Mouse (Mus musculus): ENCODE results near the gene Zfp526. TPM values are rescaled to one million over a fixed set of nuclear protein-coding genes. Genes with fewer than 3 reads are reported as not detected.
A peak's percentile ranks its signal among the peaks of the same experiment; 100 is the strongest.

Gene Zfp526
- total RNA-seq, 2 experiments from 2014 or later = 8.7 to 11.4 TPM

- intact Hi-C loops (cut with DNase I) = no loop called here
- DNase-seq = no peak
Observed at GRCm38 (mm10) chr7:25206094-25206830, 15.0 kb upstream of the Zfp526 start.

- intact Hi-C loops (cut with DNase I) = no loop called here
- no peak for DNase-seq
Observed at GRCm38 (mm10) chr7:25209161-25209622, 12.0 kb upstream of the Zfp526 start.

DNA sequence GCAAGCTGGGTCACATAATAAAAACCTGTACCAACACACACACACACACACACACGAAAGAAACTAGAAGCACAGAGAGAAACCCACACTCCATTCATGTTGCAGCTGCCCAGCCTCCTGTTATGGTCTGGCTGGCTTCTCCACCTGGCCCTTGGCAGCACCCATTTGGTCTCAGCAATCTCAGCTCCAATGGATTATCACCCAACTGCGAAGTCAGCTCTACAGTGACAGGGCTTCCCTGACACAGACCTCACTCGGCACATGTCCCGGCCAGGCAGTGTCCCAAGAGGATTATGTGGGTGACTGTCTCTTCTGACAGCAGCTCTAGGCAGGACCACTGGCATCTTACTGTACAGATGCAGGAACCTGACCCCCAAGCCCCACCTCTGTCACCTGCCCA lies 10.7 kb upstream of the Zfp526 start:
- DNase-seq = no peak
- intact Hi-C loops (cut with DNase I) = no loop called here

DNA sequence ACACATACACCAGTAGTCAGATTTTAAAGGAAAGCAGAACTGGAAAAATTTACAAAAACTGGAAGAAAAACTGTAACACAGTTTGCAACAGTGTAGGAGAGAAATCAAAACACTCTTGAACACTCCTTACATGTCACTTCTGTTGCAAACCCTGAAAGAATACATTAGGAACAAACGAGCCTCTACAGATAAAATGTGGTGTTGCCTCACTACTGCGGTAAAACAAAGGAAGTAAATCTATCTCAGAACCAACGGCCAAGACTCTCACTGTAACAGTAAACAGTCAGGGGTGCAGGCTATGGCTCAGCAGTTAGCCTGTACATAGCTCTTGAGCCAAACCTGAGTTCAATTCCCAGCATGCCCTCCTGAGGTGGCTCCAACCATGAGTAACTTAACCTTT lies 8.1 kb upstream of the Zfp526 start:
- no peak for DNase-seq

DNA sequence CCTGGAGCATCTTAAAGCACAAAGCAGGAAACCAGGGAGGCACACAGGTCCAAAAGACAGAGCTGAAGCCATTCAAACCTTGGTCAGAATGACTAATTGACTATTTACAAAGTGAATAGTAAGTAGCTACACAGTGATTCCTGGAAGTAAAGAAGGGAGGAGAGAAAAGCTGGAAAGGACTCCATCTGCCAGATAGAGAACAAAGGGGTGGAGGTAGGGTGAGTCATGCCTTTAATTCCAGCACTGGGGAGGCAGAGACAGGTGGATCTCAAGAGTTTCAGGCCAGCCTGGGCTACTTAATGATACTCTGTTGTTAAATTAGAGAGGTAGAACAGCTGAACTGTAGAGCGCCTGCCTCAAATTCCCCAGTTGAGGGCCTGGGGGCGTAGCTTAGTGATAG lies 7.1 kb upstream of the Zfp526 start:
- intact Hi-C loops (cut with DNase I) = no loop called here
- DNase-seq = no peak

More for the DNA sequence above, 8.1 kb upstream of the Zfp526 start:
- intact Hi-C loops (cut with DNase I) = no loop called here

DNA sequence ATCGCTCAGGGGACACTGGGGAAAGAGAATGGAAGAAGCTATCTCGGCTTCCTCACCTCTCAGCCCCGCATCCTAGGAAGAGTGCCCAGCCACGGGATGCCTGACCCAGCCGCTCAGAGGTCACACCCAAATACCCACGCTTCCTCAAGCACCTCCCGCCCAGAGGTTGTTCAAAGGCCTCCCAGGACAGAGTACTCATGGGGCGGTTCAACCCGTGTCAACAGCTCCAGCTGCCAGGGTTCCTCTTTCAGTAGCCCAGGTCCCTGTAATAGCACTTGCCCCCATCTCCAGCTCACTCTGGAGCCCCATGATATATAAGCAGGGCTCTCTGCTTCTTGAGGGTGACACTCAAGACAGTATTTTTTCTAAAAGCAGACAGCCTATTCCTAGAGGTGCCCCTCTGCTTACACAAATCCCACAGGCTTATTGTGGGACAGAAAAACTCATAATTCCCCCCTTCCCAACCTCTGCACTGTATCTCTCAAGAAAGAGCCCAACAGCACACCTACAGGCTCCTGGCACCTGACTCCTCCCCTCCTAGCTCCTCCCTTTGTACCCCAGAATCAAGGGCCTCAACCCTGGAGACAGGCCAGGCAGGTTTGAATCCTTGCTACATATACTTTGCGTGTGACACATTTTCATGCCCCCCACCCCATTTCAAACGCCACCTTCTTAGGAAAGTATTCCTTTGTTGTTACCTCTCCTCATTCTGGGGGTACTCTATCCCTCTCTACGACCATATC lies 3.4 kb upstream of the Zfp526 start:
- intact Hi-C loops (cut with DNase I) = no loop called here
- DNase-seq = no peak

- peak; percentile 58 to 60 for DNase-seq
- intact Hi-C loops (cut with DNase I) = no loop called here
Observed at GRCm38 (mm10) chr7:25218705-25219415, 2.4 kb upstream of the Zfp526 start.

- intact Hi-C loops (cut with DNase I) = no loop called here
- no peak for DNase-seq
Observed at GRCm38 (mm10) chr7:25219416-25219750, 1.8 kb upstream of the Zfp526 start.

DNA sequence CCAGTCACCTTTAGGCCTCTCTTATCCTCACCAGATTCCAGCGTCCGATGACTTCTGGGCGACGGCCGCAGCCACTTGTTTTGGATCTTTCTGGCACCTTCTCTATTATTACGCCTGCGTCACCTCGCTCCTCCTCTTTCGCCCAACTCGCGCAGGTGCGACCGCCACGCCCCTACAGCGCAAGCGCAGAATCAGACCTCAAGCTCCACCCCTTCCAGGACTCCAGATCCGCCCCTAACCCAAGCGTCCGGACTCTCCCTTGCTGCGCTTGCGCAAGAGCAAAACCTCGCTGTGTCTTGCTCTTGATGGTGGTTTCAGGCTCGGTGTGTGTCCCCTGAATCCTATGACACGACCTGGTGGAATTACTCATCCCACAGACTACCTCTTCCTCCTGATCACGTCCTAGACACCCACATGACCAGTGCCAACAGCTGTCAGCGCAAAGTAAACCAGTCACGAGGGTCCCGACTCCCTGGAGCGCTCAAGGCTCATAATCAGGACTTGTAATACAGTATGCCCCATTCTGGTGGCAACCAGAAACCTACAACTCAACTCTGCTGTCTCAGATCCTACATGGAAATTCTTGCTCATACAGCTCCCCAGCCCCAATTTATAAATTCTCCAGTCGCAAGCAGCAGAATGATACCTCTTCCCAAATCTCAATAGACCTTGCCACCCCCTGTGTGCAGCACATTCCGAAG lies 1.3 kb upstream of the Zfp526 start:
- DNase-seq = peak; percentile 96 to 97
- intact Hi-C loops (cut with DNase I) = loop anchor here (5.0 kb wide), 1 partner anchor 162 kb away; no protein-coding TSS in a partner anchor

GRCm38 (mm10) chr7:25220457-25221101 lies 646 bp upstream of the Zfp526 start, which contains the start of gene Dedd2:
TSS of gene Dedd2 (minus strand) at chr7:25220615.
- intact Hi-C loops (cut with DNase I) = loop anchor here (5.0 kb wide), 1 partner anchor 162 kb away; no protein-coding TSS in a partner anchor
- peak; percentile 49 to 50 for DNase-seq

DNA sequence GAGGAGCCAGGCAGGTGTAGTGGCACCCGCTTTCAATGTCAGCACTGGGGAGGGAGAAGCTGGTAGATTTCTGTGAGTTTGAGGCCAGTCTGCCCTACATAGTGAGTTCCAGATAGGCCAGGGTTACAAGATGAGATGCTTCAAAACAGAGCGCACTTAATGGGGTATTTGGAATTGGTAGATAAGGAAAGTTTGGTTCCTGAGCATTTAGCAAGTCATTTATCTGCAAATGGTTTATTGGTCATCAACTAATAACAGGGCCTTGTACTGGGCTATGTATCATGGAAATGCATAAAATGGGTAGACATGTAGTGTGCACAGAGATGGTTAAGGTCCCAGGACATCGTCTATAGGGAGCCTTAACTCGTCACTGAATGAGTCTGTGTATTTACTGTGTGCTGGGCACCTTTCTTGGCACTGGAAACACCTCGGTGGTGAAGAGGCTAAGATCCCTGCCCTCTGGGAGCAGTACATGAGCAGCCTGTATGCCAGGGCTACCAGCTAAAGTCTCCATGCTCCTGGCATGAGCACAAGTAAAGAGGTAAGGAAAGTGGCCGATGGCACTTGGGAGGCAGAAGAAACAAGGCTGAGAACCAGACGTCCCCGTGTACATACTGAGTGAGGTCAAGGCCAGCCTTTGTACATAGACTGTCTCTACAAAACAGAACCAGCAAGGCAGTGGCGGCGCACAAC lies 1.2 kb downstream of the Zfp526 start:
- intact Hi-C loops (cut with DNase I) = loop anchor here (2.0 to 5.0 kb wide), 2 partner anchors 14 to 160 kb away; partner anchors contain the start of gene Gsk3a
- no peak for DNase-seq

- no peak for DNase-seq
- intact Hi-C loops (cut with DNase I) = no loop called here
Observed at GRCm38 (mm10) chr7:25227523-25228300, 6.5 kb downstream of the Zfp526 start.

DNA sequence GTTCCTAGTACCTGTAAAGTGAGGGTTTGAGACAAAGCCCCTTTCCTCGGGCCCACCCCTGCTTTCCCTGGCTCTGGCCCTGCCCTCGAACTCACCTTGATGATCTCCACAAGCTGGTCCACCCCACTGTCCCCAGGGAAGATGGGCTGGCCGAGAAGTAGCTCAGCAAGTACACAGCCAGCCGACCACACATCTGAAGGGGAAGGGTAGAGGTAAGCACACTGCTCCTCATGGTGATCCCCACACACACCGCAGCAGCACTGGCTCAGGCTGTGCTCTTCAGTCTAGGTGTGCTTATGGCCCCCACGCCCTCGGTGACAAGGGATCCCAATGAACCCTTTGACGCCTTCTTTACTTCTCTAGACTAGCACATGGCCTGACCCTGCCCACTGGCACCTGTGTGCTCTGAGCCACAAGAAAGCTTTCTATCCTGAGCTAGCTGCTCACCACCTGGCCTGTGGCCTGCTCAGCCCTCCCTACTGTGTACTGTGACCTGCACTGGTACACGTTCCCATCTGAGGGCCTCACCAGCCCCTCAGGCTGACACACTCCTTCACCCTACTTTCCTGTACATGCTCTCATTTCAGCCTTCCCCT lies 9.6 kb downstream of the Zfp526 start:
- intact Hi-C loops (cut with DNase I) = no loop called here
- no peak for DNase-seq

GRCm38 (mm10) chr7:25232101-25232648 lies 10.9 kb downstream of the Zfp526 start:
- no peak for DNase-seq
- intact Hi-C loops (cut with DNase I) = no loop called here

DNA sequence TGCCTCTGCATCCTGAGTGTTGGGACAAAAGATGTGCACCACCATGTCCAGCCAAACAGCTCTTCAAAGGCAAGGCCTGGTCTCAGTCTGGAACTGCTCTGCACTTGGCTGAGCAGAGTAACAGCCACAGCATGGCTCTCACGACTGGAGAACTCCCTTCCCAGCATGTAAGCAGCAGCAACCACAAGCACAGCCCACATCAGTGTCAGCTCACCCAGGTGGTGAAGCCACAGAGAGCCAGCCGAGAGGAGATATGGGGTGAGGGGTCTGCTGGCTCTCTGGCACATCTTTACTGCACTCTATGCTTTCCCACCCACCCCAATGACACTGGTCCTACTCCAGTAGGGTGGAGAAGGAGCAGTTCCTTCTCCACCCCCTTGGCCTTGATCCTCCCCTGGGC lies 11.8 kb downstream of the Zfp526 start:
- DNase-seq = no peak
- intact Hi-C loops (cut with DNase I) = no loop called here

DNA sequence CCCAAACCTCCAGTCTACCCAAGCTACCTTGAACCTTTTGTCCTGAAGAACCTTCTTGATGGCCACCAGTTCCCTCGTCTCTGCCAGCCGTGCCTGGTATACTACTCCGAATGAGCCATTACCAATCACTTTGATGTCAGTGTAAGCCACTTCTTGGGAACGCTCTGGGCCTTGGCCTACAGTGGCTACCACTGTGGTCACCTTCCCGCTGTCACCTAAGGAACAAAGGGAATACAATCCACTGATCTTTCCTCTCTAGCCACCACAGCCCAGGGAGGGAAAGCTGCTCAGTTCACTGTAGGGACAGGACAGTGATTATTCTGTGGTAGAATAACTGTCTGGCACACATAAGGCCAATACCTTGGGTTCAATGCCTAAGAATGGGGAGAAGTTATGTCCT lies 14.3 kb downstream of the Zfp526 start:
- DNase-seq = no peak
- intact Hi-C loops (cut with DNase I) = loop anchor here (5.0 kb wide), 2 partner anchors 103 to 162 kb away; partner anchors contain the start of gene Lipe

DNA sequence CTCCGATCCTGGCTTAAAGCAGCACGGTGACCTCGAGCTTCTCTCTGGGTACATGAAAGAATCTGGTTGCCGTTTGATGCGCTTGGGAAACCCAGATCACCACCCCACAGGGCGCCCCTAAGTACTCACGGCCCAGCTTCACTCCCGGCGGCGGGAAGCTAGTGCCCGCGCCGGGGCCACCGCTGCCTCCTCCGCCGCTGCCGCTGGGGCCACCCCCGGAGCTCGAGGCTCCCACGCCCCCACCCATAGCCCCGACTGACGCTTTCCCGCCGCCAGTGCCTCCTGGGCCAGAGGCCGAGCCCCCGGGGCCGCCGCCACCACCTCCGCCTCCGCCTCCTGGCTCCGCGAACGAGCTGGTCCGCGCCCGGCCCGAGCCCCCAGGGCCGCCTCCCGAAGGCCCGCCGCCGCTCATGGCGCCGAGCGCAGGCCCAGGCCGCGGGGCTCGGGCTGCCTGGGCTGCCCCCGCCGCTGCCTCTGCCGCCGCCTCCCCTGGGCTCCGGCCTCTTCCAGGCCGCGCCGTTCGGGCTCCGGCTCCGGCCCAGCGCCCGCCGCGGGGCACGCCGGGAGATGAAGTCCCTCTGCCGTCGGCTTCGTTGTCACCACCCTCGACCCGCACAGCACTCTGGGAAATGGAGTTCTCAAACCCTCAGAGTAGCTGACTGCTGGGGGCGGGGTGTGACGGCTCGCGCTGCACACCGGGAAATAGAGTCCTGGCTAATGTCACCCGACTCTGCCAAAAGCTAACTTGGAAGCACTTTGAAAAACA lies 16.2 kb downstream of the Zfp526 start, which contains the start of gene Gsk3a:
Gene Gsk3a, minus strand, starts transcription at position 603 of the 766 bp plus-strand sequence.
- intact Hi-C loops (cut with DNase I) = loop anchor here (2.0 to 5.0 kb wide), 3 partner anchors 15 to 160 kb away; partner anchors contain the start of gene Lipe

More for the DNA sequence above, 16.2 kb downstream of the Zfp526 start, which contains the start of gene Gsk3a:
- DNase-seq = peak; percentile 99 to 100

All from heart, postnatal 10 days (tissue).